16 mouse cellular contexts compared by ENCODE assay signal in genomic region chr6:143091076-143091475, GRCm38 (mm10).
"Had no signal": no experiment of that assay in that cellular context is flagged by ENCODE, and none has a peak within 500 bp of the region (broad histone marks: within the 10 kb centered on the region; RNA-seq: fewer than 3 reads in every experiment).

No protein-coding gene starts in this region.

- DNase-seq: cerebellum, adult 8-10 months; cerebellum, adult 9-10 months; cerebellum, adult 9-11 months; cerebellum, postnatal 10 days; cerebellum, postnatal 14 days; cerebellum, postnatal 25 days; cerebellum, postnatal 36 days; embryo, embryonic 11 days; forebrain, postnatal 0 days; gastrocnemius, adult 2 months; gastrocnemius, postnatal 10 days; gastrocnemius, postnatal 14 days; gastrocnemius, postnatal 25 days; gastrocnemius, postnatal 36 days; heart, adult 18-20 months; heart, adult 2 months had no signal
